Mouse (Mus musculus) activated CD4-positive, CD25-positive, alpha-beta regulatory T cell, adult 4 months (primary cell): ENCODE results near the gene Cenpw. TPM values are rescaled to one million over a fixed set of nuclear protein-coding genes. Genes with fewer than 3 reads are reported as not detected.
A peak's percentile ranks its signal among the peaks of the same experiment; 100 is the strongest.

Experiments
- ATAC-seq: one replicate; pipeline ENCODE4 v1.8.0; 2017
- polyA plus RNA-seq, 2 experiments: library from polyadenylated mRNA; unstranded; fragments of 100-300 nt; shearing (Covaris generic); gene quantifications; one replicate each; pipeline ENCODE4 v1.2.1; 2017

Cenpw gene
- polyA plus RNA-seq = 10 to 100 TPM in 1 of 2 experiments, 1 to 10 TPM in 1; 7.0 to 10.2 TPM

- ATAC-seq = peak; percentile 97
Measured at GRCm38 (mm10) chr10:30199916-30200826, at the start of gene Cenpw. TSS of gene Cenpw (minus strand) at chr10:30200560.

GRCm38 (mm10) chr10:30249654-30250053 lies 49.3 kb upstream of the Cenpw start:
- no peak for ATAC-seq

- ATAC-seq = no peak
Measured at GRCm38 (mm10) chr10:30199501-30199900, 859 bp downstream of the Cenpw start.

GRCm38 (mm10) chr10:30167700-30168099 lies 32.7 kb downstream of the Cenpw start:
- ATAC-seq = no peak
